In genomic region chr7:142092991-142093390, GRCm38 (mm10) we compare ENCODE assay signal across 10 mouse cellular contexts. TPM values are rescaled to one million over a fixed set of nuclear protein-coding genes. Genes with fewer than 3 reads are reported as not detected.
DNase-seq lines count a peak whose midpoint lies in the region; ATAC-seq lines count a peak whose summit lies in the region.
"Had no signal": no experiment of that assay in that cellular context is flagged by ENCODE, and none has a peak within 500 bp of the region (broad histone marks: within the 10 kb centered on the region; RNA-seq: fewer than 3 reads in every experiment).

No protein-coding gene starts in this region.

- H3K27ac ChIP-seq in liver, embryonic 13.5 days = peak overlapping the region; percentile 89
- peak overlapping the region; percentile 96 for H3K27ac ChIP-seq in hindbrain, embryonic 16.5 days (ENCODE audit: low read depth, low read length)
- H3K27ac ChIP-seq in neural tube, embryonic 14.5 days (ENCODE audit: low read depth, low read length) = peak overlapping the region; percentile 96
- H3K27ac ChIP-seq: limb, embryonic 13.5 days had no signal

- H3K4me1 ChIP-seq in liver, embryonic 13.5 days (replicated peaks) = peaks cover 87% of the 10 kb centered on the region
- peaks cover 64% of the 10 kb centered on the region for H3K4me1 ChIP-seq in hindbrain, embryonic 16.5 days (ENCODE audit: control insufficient read depth, insufficient read depth, low read depth, low read length)
- H3K4me1 ChIP-seq in neural tube, embryonic 14.5 days (ENCODE audit: control insufficient read depth, insufficient read depth, low read length) = peaks cover 69% of the 10 kb centered on the region

- ATAC-seq in liver, embryonic 13.5 days (ENCODE audit: low read depth) = no peak
- ATAC-seq in hindbrain, embryonic 16.5 days = no peak
- no peak for ATAC-seq in neural tube, embryonic 14.5 days (ENCODE audit: low read depth)

- peaks cover 13% of the 10 kb centered on the region for H3K36me3 ChIP-seq in liver, embryonic 13.5 days
- peaks cover 4% of the 10 kb centered on the region; the same call in 1 of the 2 replicates for H3K36me3 ChIP-seq in hindbrain, embryonic 16.5 days (ENCODE audit: control insufficient read depth, insufficient read depth, low read length)
- peaks cover 3% of the 10 kb centered on the region; the same call in 1 of the 2 replicates for H3K36me3 ChIP-seq in neural tube, embryonic 14.5 days (ENCODE audit: control insufficient read depth, insufficient read depth, low read length)
- H3K36me3 ChIP-seq: limb, embryonic 13.5 days had no signal

- H3K4me3 ChIP-seq in liver, embryonic 13.5 days (replicated peaks) = peak overlapping the region; percentile 87
- peak overlapping the region; percentile 81 for H3K4me3 ChIP-seq in hindbrain, embryonic 16.5 days (ENCODE audit: low read length)
- H3K4me3 ChIP-seq in neural tube, embryonic 14.5 days (ENCODE audit: low read depth, low read length) = peak overlapping the region; percentile 91

- no peaks in the 10 kb centered on the region for H3K9me3 ChIP-seq in liver, embryonic 13.5 days (replicated peaks)
- no peaks in the 10 kb centered on the region for H3K9me3 ChIP-seq in hindbrain, embryonic 16.5 days (ENCODE audit: control insufficient read depth, low read length)
- H3K9me3 ChIP-seq in neural tube, embryonic 14.5 days (ENCODE audit: control insufficient read depth, low read length) = no peaks in the 10 kb centered on the region
- H3K9me3 ChIP-seq: limb, embryonic 13.5 days had no signal

- H3K9ac ChIP-seq in liver, embryonic 13.5 days = peak overlapping the region; percentile 99
- H3K9ac ChIP-seq in hindbrain, embryonic 16.5 days (ENCODE audit: low read depth, low read length) = peak overlapping the region; percentile 98
- H3K9ac ChIP-seq in neural tube, embryonic 14.5 days (replicated peaks; ENCODE audit: low read depth, low read length) = peak overlapping the region; percentile 100
- H3K9ac ChIP-seq: limb, embryonic 13.5 days had no signal

- WGBS in liver, embryonic 13.5 days (ENCODE audit: insufficient replicate concordance) = 39% methylated on average over 1 of the region's 1 CpGs
- 21% methylated on average over 1 of the region's 1 CpGs for WGBS in hindbrain, embryonic 16.5 days
- WGBS in neural tube, embryonic 14.5 days = 22% methylated on average over 1 of the region's 1 CpGs

- H3K27me3 ChIP-seq in liver, embryonic 13.5 days = peaks cover 98% of the 10 kb centered on the region
- H3K27me3 ChIP-seq in hindbrain, embryonic 16.5 days (replicated peaks; ENCODE audit: control insufficient read depth, insufficient read depth, low read length) = no peaks in the 10 kb centered on the region
- H3K27me3 ChIP-seq in neural tube, embryonic 14.5 days (ENCODE audit: control insufficient read depth, insufficient read depth, low read length) = no peaks in the 10 kb centered on the region

- DNase-seq in cerebellum, adult 11-12 months = peak; percentile 58
- no peak for DNase-seq in cerebellum, adult 8-10 months
- no peak for DNase-seq in liver, embryonic 13.5 days
- no peak for DNase-seq in liver
- DNase-seq in right cerebral cortex, postnatal 25 days = no peak
- DNase-seq in adrenal gland, postnatal 25 days = no peak
- DNase-seq: kidney, adult 8-10 months had no signal

- peak overlapping the region; percentile 91 for H3K4me2 ChIP-seq in liver, embryonic 13.5 days
- peak overlapping the region; percentile 89 for H3K4me2 ChIP-seq in hindbrain, embryonic 16.5 days (ENCODE audit: low read length)
- H3K4me2 ChIP-seq in neural tube, embryonic 14.5 days (ENCODE audit: low read depth, low read length) = peak overlapping the region; percentile 88

RNA-seq across cellular contexts. Expression of gene Dusp8, which starts 2.7 kb away (rescaled TPM):
- 4.4 and 4.6 TPM in 2 replicates for polyA plus RNA-seq in liver, embryonic 13.5 days (2015; fragmentation: Nextera tagmentation; extraction: Ambion mirVana)
- 109 and 117 TPM in 2 replicates for polyA plus RNA-seq in hindbrain, embryonic 16.5 days (2015; fragmentation: Nextera tagmentation; extraction: Ambion mirVana)
- polyA plus RNA-seq in neural tube, embryonic 14.5 days (2014; fragmentation: Nextera tagmentation; extraction: Ambion mirVana) = 136 and 141 TPM in 2 replicates
- 3.9 and 4.7 TPM in 2 replicates for total RNA-seq in adrenal gland, postnatal 25 days (2021)

RNA-seq across cellular contexts. Expression of gene Gm45618, which starts 27.5 kb away (rescaled TPM):
- not detected in 2 replicates for polyA plus RNA-seq in liver, embryonic 13.5 days (2015; fragmentation: Nextera tagmentation; extraction: Ambion mirVana)
- 0.25 TPM in 2 replicates for polyA plus RNA-seq in hindbrain, embryonic 16.5 days (2015; fragmentation: Nextera tagmentation; extraction: Ambion mirVana)
- polyA plus RNA-seq in neural tube, embryonic 14.5 days (2014; fragmentation: Nextera tagmentation; extraction: Ambion mirVana) = not detected in 2 replicates
- not detected in 2 replicates for total RNA-seq in adrenal gland, postnatal 25 days (2021)
- polyA plus RNA-seq: limb, embryonic 13.5 days had no signal

RNA-seq across cellular contexts. Expression of gene Mob2, which starts 32.1 kb away (rescaled TPM):
- polyA plus RNA-seq in liver, embryonic 13.5 days (2015; fragmentation: Nextera tagmentation; extraction: Ambion mirVana) = 62.5 and 64.3 TPM in 2 replicates
- polyA plus RNA-seq in hindbrain, embryonic 16.5 days (2015; fragmentation: Nextera tagmentation; extraction: Ambion mirVana) = 52.7 and 55.9 TPM in 2 replicates
- polyA plus RNA-seq in neural tube, embryonic 14.5 days (2014; fragmentation: Nextera tagmentation; extraction: Ambion mirVana) = 50.5 and 53.5 TPM in 2 replicates
- total RNA-seq in adrenal gland, postnatal 25 days (2021) = 50.3 and 56.9 TPM in 2 replicates

RNA-seq across cellular contexts. Expression of gene Gm39115, which starts 42.8 kb away (rescaled TPM):
- not detected in 2 replicates for polyA plus RNA-seq in liver, embryonic 13.5 days (2015; fragmentation: Nextera tagmentation; extraction: Ambion mirVana)
- 0.24 TPM in 2 replicates for polyA plus RNA-seq in hindbrain, embryonic 16.5 days (2015; fragmentation: Nextera tagmentation; extraction: Ambion mirVana)
- polyA plus RNA-seq in neural tube, embryonic 14.5 days (2014; fragmentation: Nextera tagmentation; extraction: Ambion mirVana) = not detected in 2 replicates
- total RNA-seq in adrenal gland, postnatal 25 days (2021) = not detected in 2 replicates
- polyA plus RNA-seq: limb, embryonic 13.5 days had no signal

RNA-seq across cellular contexts. Expression of gene Gm45337, which starts 51.4 kb away (rescaled TPM):
- not detected in 2 replicates for polyA plus RNA-seq in liver, embryonic 13.5 days (2015; fragmentation: Nextera tagmentation; extraction: Ambion mirVana)
- polyA plus RNA-seq in hindbrain, embryonic 16.5 days (2015; fragmentation: Nextera tagmentation; extraction: Ambion mirVana) = not detected in 2 replicates
- polyA plus RNA-seq in neural tube, embryonic 14.5 days (2014; fragmentation: Nextera tagmentation; extraction: Ambion mirVana) = not detected in 2 replicates
- not detected in 2 replicates for total RNA-seq in adrenal gland, postnatal 25 days (2021)
- polyA plus RNA-seq: limb, embryonic 13.5 days had no signal

Comparison
In these comparisons a context has a peak if more than half of its experiments do, and no peak if none do; other contexts are left out.
1. RNA of gene Dusp8, which starts 2.7 kb away (polyA plus RNA-seq): 136 to 141 TPM in neural tube, embryonic 14.5 days and 109 to 117 TPM in hindbrain, embryonic 16.5 days; 4.4 to 4.6 TPM in liver, embryonic 13.5 days; every median in the first group is over 10 times any median in the second.
2. Peak in every context shown above with its lines, with median percentiles within 50 percentile points of each other: H3K27ac ChIP-seq, H3K4me2 ChIP-seq, H3K4me3 ChIP-seq and H3K9ac ChIP-seq.